Mouse (Mus musculus) liver, adult 2 months (tissue): Measurements from ENCODE around the gene Prdx6. TPM values are rescaled to one million over a fixed set of nuclear protein-coding genes. Genes with fewer than 3 reads are reported as not detected.
A peak's percentile ranks its signal among the peaks of the same experiment; 100 is the strongest.

Experiments
- DNase-seq: peaks from one replicate; pipeline ENCODE4 v3.0.0-alpha.2; 2011; ENCODE audit warnings: low read depth, low spot score; ENCODE audit errors: extremely low read depth
- H3K27ac ChIP-seq: fragments of 200-500 bp; replicated peaks from 2 replicates; pipeline ENCODE4 v1.5.1; 2012; ENCODE audit warnings: low read depth, mild to moderate bottlenecking, control low read depth, inconsistent platforms, low read length; ENCODE audit not compliant: insufficient read depth
- H3K27me3 ChIP-seq: fragments of 200-500 bp; 2 replicates; pipeline ENCODE4 v1.6.1; 2012; ENCODE audit warnings: mild to moderate bottlenecking, moderate library complexity, low read length, inconsistent platforms; ENCODE audit not compliant: control insufficient read depth, insufficient read depth
- H3K36me3 ChIP-seq: fragments of 200-500 bp; 2 replicates; pipeline ENCODE4 v1.6.1; 2012; ENCODE audit warnings: low read length, inconsistent platforms; ENCODE audit not compliant: control insufficient read depth, insufficient read depth
- H3K4me1 ChIP-seq: fragments of 200-500 bp; 2 replicates; pipeline ENCODE4 v1.6.1; 2011; ENCODE audit warnings: low read length; ENCODE audit not compliant: control insufficient read depth, insufficient read depth
- H3K4me3 ChIP-seq: fragments of 200-500 bp; 2 replicates; pipeline ENCODE4 v1.5.1; 2011; ENCODE audit warnings: low read depth, mild to moderate bottlenecking, control low read depth, low read length, moderate library complexity; ENCODE audit not compliant: insufficient read depth
- H3K79me2 ChIP-seq: fragments of 200-500 bp; 2 replicates; pipeline ENCODE4 v1.6.1; 2012; ENCODE audit warnings: inconsistent platforms, mild to moderate bottlenecking, low read length, moderate library complexity; ENCODE audit not compliant: control insufficient read depth, insufficient read depth
- H3K9ac ChIP-seq: fragments of 200-500 bp; 2 replicates; pipeline ENCODE4 v1.6.1; 2012; ENCODE audit warnings: low read depth, mild to moderate bottlenecking, control low read depth, inconsistent platforms, low read length
- CTCF ChIP-seq: fragments of 200-500 bp; IDR thresholded peaks from 2 replicates; pipeline ENCODE4 v1.5.1; 2011; ENCODE audit warnings: low read depth, low read length, control low read depth
- POLR2A ChIP-seq: fragments of 200-500 bp; IDR thresholded peaks from 2 replicates; pipeline ENCODE4 v1.6.1; 2011; ENCODE audit warnings: low read length, control low read depth; ENCODE audit not compliant: insufficient read depth; ENCODE audit errors: extremely low read depth
- WGBS: fragments of 180-500 bp; shearing (Covaris S2); methylation state at CpG from one replicate; pipeline ENCODE4 v1.1.7; 2018; 5-methylcytosine and 5-hydroxymethylcytosine counted together
- polyA plus RNA-seq: library from polyadenylated mRNA; depleted of rRNA; stranded (reverse); fragments of >200 nt; gene quantifications from 2 replicates; pipeline ENCODE4 v1.2.3, GENCODE M21; 2012
- total RNA-seq: library from RNA; depleted of rRNA; stranded (reverse); fragments of >200 nt; gene quantifications from 2 replicates; pipeline ENCODE4 v1.2.3, GENCODE M21; 2014

The Prdx6 gene
- total and polyA plus RNA-seq, 2 experiments = 221 to 458 TPM

DNA sequence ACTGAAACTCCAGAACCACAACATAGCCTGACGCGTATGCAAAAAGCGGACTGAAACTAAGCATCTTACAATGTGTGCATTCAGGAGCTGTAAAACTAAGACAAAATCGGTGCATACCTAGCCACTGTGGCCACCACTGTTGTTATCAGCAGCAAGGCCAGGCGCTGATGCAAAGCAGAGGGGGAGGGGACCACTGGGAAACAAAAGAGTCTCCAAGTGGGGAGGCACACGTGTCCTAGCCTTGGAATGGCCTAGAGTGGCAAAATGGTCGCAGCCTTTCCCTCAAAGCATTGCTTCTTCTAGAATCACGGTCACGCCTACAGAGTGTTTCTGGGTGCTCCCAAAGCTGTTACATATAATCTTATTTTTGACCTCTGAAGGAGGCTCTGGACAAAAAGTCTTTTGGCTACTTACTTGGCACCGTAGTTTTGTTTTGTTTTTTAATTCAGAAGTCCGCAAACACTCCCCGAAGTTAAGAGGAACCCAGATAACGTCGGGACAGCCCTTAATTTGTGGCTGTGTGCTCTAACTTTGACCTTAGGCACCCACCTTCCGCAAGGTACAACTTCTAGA, 902 bp downstream of the Prdx6 start:
- WGBS = 4% methylated on average over 15 of the region's 15 CpGs
- H3K9ac ChIP-seq = peak overlapping the region; percentile 76
- peaks cover 17% of the 10 kb centered on the region for H3K4me1 ChIP-seq
- peak; percentile 46 for DNase-seq
- peak overlapping the region; percentile 69 for H3K4me3 ChIP-seq
- peaks cover 13% of the 10 kb centered on the region; the same call in 1 of the 2 replicates for H3K79me2 ChIP-seq
- H3K36me3 ChIP-seq = peaks cover 18% of the 10 kb centered on the region
- H3K27ac ChIP-seq = peak overlapping the region; percentile 83
- no peaks in the 10 kb centered on the region for H3K27me3 ChIP-seq
- TF ChIP-seq CTCF = no peak
- TF ChIP-seq POLR2A = no peak

DNA sequence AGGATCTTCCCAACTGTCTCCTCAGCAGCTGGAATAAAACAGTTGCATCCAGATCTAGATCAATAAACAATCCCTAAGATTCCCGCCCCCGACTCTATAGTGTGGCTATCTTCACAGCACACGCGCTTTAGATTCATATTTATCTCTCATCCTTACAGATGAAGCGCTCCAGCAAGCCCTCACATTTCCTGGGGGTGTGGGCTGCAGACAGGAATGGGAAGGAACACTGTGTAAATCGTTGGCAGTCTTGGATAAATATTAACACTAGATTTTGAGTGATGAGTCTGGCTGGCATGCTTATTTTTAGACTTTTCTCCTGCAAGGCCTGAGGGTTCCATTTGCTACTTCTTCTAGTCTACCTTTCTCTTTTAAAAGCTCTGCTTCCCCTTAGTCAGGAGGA, 1.6 kb downstream of the Prdx6 start:
- 9% methylated on average over 6 of the region's 6 CpGs for WGBS
- peak overlapping the region; percentile 76 for H3K9ac ChIP-seq
- H3K4me1 ChIP-seq = peaks cover 20% of the 10 kb centered on the region
- H3K27me3 ChIP-seq = no peaks in the 10 kb centered on the region
- peaks cover 25% of the 10 kb centered on the region for H3K36me3 ChIP-seq
- peak overlapping the region; percentile 83 for H3K27ac ChIP-seq
- DNase-seq = peak; percentile 74
- peaks cover 13% of the 10 kb centered on the region; the same call in 1 of the 2 replicates for H3K79me2 ChIP-seq
- TF ChIP-seq CTCF (no peak), POLR2A (no peak)
- H3K4me3 ChIP-seq = peak overlapping the region; percentile 69

DNA sequence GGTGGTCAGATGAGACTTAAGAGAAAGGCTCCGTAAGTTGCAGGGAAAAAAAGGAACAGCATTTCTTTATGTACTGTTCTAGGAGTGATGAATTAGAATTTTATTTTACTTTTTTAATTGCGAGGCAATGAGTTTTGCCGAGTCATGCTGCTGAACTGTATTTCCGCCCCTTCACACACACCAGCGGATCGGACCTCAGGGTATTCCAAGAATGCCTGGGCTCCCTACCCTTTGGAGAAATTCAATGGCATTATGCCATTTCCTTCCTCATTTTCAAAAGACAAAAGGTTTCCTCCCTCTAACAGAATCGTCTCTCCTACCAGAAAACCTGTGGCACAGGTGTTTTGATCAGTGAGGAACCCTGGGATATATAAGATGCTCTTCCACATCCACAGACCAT, 2.3 kb downstream of the Prdx6 start:
- Histone ChIP-seq H3K9ac (peak overlapping the region; percentile 47), H3K4me1 (peaks cover 20% of the 10 kb centered on the region), H3K27ac (peak overlapping the region; percentile 83), H3K36me3 (peaks cover 32% of the 10 kb centered on the region), H3K79me2 (peaks cover 13% of the 10 kb centered on the region; the same call in 1 of the 2 replicates), H3K4me3 (peak overlapping the region; percentile 69), H3K27me3 (no peaks in the 10 kb centered on the region)
- WGBS = 20% methylated on average over 7 of the region's 7 CpGs
- TF ChIP-seq CTCF (no peak), POLR2A (no peak)
- no peak for DNase-seq

DNA sequence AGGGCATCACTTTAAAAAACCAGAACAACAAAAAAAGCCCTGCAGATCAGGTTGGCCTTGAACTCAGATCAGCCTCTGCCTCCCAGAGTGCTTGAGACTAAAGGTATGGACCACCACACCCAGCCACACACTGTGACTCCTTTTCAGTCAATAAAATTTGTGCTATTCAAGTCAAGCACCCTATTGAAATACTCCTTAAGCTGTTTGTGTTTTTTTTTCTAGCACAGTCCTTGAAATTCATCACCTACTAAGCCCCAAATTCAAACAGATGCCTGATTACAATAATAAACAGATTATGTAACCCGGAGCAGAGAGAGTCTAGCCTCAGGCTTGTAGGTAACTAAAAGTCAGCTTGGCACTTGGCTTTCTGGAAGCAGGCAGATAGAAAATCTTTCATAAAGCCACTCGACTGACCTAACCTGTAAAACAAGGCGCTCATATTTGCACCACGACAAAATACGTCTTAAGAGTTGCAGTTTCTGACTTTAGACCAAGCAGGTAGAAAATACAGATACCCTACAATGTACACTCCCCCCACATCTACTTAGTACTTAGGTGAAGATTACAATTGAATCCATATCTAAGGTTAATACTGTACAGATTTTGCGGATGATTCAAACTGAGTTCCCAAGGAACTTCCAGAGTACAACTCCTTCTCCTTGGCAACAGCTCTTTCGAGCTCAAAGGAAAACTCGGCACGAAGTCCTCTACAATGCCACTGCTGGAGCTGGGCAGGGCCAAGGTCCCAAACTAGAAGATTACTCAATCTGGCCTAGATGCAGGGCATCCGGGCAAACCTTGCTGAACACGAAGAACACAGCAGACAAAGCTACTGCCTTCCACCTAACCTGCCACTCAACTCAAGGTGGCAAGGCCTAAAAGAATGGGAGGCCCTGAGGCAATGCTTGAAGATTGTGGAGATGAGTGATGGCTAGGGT, 3.1 kb downstream of the Prdx6 start:
- H3K4me3 ChIP-seq = peak overlapping the region; percentile 69
- H3K36me3 ChIP-seq = peaks cover 38% of the 10 kb centered on the region
- WGBS = 29% methylated on average over 11 of the region's 11 CpGs
- H3K9ac ChIP-seq = peak overlapping the region; percentile 58; the same call in 1 of the 2 replicates
- TF ChIP-seq CTCF (no peak), POLR2A (0 out of 2 replicates have a peak, but pooled peaks have one; percentile 25)
- H3K27ac ChIP-seq = peak overlapping the region; percentile 83
- peak; percentile 96 for DNase-seq
- H3K79me2 ChIP-seq = peaks cover 13% of the 10 kb centered on the region; the same call in 1 of the 2 replicates
- no peaks in the 10 kb centered on the region for H3K27me3 ChIP-seq
- H3K4me1 ChIP-seq = peaks cover 18% of the 10 kb centered on the region

DNA sequence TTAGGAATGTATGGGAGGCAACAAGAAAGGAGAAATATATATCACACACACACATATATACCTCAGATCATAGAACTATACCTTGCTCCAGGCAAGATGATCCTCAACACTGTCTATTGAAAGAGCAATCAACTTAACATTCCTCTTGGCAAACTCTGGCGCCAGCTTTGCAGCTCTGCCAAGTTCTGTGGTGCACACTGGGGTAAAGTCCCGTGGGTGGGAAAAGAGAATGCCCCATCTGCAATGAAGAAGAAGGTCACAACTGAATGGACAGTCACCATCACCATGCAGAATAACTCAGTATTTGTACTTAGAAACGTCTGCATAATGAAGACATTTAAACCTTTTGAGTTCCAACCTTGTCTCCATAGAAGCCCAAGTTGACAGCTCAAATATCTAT, 3.8 kb downstream of the Prdx6 start:
- H3K27ac ChIP-seq = no peak overlapping the region
- DNase-seq = peak; percentile 82
- H3K4me1 ChIP-seq = peaks cover 15% of the 10 kb centered on the region
- TF ChIP-seq POLR2A (no peak), CTCF (no peak)
- H3K36me3 ChIP-seq = peaks cover 45% of the 10 kb centered on the region
- H3K4me3 ChIP-seq = no peak overlapping the region; the same call in 1 of the 2 replicates
- 33% methylated on average over 3 of the region's 3 CpGs for WGBS
- no peak overlapping the region for H3K9ac ChIP-seq
- peaks cover 13% of the 10 kb centered on the region; the same call in 1 of the 2 replicates for H3K79me2 ChIP-seq
- no peaks in the 10 kb centered on the region for H3K27me3 ChIP-seq

DNA sequence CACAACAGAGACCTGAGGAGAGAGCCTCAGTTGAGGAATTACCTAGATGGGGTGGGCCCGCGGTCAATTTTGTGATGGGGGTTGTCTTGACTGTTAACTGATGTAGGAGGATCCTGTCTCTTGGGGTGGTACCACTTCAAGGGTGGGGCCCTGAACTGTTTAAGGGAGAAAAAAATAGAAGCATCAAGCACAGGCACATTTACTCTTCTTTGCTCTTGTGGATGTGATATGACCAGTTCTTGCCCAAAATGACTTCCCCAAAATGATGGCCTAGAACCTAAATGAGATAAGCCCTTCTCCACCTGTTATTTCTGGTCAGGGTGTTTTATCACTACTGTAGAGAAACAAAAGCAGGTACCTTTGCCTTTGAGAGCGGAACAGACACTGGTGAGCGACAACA, 13.3 kb downstream of the Prdx6 start:
- no peak for TF ChIP-seq CTCF
- no peak for TF ChIP-seq POLR2A
- no peaks in the 10 kb centered on the region for H3K79me2 ChIP-seq
- H3K27me3 ChIP-seq = no peaks in the 10 kb centered on the region
- no peaks in the 10 kb centered on the region for H3K4me1 ChIP-seq
- DNase-seq = no peak
- no peak overlapping the region for H3K27ac ChIP-seq
- no peak overlapping the region for H3K9ac ChIP-seq
- WGBS = 97% methylated on average over 4 of the region's 4 CpGs
- H3K36me3 ChIP-seq = peaks cover 34% of the 10 kb centered on the region
- H3K4me3 ChIP-seq = no peak overlapping the region
